Mouse (Mus musculus): ENCODE measurements around the gene Hsd17b3.

DNA sequence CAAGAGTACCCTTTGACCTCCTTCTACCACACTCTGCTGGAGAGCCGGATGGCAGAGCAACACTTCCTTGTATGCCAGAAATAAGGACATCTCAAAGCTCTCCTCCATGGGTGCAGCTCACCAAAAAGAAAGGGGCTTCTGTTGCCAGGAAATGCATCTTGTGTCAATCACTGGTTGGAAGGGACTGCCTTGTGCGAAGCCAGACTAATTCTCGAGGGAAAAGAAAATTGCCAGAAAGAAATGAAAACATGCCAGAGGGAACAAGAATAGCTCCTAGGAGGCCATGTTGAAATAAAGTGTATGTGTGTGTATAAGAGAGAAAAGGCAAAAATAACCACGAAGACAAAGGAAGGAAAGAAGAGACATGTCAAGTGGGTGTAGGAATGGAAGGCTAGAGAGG, 73.0 kb downstream of the Hsd17b3 start:
- TF ChIP-seq CTCF (IDR thresholded peaks at IDR 0.05; ENCODE audit: low read depth, low read length) (no peak), POLR2A (IDR thresholded peaks at IDR 0.05; ENCODE audit: borderline replicate concordance, low read depth, low read length) (no peak)

Measured in bone marrow macrophage, adult 2 months (primary cell).